Mouse (Mus musculus) lung, adult 2 months (tissue): ENCODE measurements around the gene Oaz1. TPM values are rescaled to one million over a fixed set of nuclear protein-coding genes. Genes with fewer than 3 reads are reported as not detected.
"Not testable (repeated sequence)": the region's sequence is repeated elsewhere in the genome, so short reads cannot be mapped to it uniquely, and the experiment has no call there.

ENCODE experiments used
- DNase-seq: peaks from one replicate; pipeline ENCODE4 v3.0.0; 2022
- H3K4me1 ChIP-seq: fragments of 200-500 bp; 2 replicates; pipeline ENCODE4 v1.6.1; 2011; ENCODE audit warnings: low read length; ENCODE audit not compliant: control insufficient read depth, insufficient read depth
- H3K4me3 ChIP-seq: fragments of 200-500 bp; replicated peaks from 2 replicates; pipeline ENCODE3; 2011; ENCODE audit warnings: low read depth, mild to moderate bottlenecking, control low read depth, low read length; ENCODE audit errors: extremely low read depth
- CTCF ChIP-seq: fragments of 200-500 bp; IDR thresholded peaks from 2 replicates; pipeline ENCODE4 v1.5.1; 2011; ENCODE audit warnings: mild to moderate bottlenecking, low read length, control low read depth; ENCODE audit not compliant: insufficient read depth
- POLR2A ChIP-seq: fragments of 200-500 bp; IDR thresholded peaks from 2 replicates; pipeline ENCODE4 v1.6.1; 2011; ENCODE audit warnings: low read depth, mild to moderate bottlenecking, control low read depth, low read length, borderline replicate concordance; ENCODE audit errors: extremely low read depth
- WGBS: fragments of 180-500 bp; shearing (Covaris S2); methylation state at CpG from one replicate; pipeline ENCODE4 v1.1.7; 2018; 5-methylcytosine and 5-hydroxymethylcytosine counted together
- polyA plus RNA-seq: library from polyadenylated mRNA; depleted of rRNA; stranded (reverse); fragments of >200 nt; gene quantifications from 2 replicates; pipeline ENCODE4 v1.2.3, GENCODE M21; 2012

The Oaz1 gene
- polyA plus RNA-seq, 1 experiment = 804 TPM

DNA sequence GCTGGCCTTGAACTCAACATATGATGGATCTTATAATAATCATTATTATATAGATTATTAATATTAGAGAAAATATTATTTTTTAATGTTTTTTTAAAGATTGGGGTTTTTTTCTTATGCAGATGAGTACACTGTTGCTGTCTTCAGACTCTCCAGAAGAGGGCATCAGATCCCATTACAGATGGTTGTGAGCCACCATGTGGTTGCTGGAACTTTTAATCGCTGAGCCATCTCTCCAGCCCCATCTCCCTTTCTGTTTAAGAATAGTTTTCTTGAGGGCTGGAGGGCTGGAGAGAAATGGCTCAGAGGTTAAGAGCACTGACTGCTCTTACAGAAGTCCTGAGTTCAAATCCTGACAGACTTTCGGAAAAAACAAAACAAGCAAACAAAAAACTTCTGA lies 4.5 kb upstream of the Oaz1 start:
- 41% methylated on average over 2 of the region's 2 CpGs for WGBS
- Histone ChIP-seq H3K4me1 (no peaks in the 10 kb centered on the region), H3K4me3 (no peak overlapping the region)
- no peak for DNase-seq
- 0 out of 2 replicates have a peak, but pooled peaks have one; percentile 17 for TF ChIP-seq CTCF
- no peak for TF ChIP-seq POLR2A

DNA sequence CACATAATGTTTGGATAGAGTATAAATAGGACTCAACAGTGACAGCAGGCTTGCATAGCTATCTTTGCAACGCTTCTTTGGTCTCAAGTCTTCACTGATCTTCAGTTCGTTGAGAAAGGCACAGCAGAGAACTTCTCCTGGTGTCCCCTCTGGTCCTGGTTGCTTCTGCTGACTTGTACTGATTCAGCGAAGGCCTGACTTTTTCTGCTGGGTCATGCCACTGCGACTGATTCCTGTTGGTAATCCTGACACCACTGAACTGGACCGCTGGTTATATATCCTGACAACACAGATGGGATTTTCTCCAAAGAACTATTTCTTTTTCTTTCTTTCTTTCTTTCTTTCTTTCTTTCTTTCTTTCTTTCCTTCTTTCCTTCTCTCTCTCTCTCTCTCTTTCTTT lies 3.9 kb upstream of the Oaz1 start:
- DNase-seq = no peak
- Histone ChIP-seq H3K4me1 (no peaks in the 10 kb centered on the region; the same call in 1 of the 2 replicates), H3K4me3 (no peak overlapping the region)
- no peak for TF ChIP-seq CTCF
- no peak for TF ChIP-seq POLR2A
- WGBS = 82% methylated on average over 5 of the region's 5 CpGs

DNA sequence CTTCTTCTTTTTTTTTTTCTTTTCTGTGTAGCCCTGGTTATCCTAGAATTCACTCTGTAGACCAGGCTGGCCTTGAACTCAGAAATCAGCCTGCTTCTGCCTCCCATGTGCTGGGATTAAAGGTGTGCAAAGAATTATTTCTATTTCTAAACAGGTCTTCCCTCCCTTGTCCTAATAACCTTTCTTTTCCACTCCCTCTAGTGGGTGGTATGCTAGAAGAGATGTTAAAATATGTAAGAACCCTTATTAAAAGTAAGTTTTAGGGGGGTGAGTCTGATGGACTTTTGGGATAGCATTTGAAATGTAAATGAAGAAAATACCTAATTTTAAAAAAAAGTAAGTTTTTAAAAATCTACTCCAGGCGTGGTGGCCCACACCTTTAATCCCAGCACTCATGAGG lies 3.1 kb upstream of the Oaz1 start:
- DNase-seq = no peak
- Histone ChIP-seq H3K4me1 (no peaks in the 10 kb centered on the region; the same call in 1 of the 2 replicates), H3K4me3 (no peak overlapping the region)
- WGBS = 79% methylated on average over 1 of the region's 1 CpGs
- no peak for TF ChIP-seq CTCF
- TF ChIP-seq POLR2A = no peak

DNA sequence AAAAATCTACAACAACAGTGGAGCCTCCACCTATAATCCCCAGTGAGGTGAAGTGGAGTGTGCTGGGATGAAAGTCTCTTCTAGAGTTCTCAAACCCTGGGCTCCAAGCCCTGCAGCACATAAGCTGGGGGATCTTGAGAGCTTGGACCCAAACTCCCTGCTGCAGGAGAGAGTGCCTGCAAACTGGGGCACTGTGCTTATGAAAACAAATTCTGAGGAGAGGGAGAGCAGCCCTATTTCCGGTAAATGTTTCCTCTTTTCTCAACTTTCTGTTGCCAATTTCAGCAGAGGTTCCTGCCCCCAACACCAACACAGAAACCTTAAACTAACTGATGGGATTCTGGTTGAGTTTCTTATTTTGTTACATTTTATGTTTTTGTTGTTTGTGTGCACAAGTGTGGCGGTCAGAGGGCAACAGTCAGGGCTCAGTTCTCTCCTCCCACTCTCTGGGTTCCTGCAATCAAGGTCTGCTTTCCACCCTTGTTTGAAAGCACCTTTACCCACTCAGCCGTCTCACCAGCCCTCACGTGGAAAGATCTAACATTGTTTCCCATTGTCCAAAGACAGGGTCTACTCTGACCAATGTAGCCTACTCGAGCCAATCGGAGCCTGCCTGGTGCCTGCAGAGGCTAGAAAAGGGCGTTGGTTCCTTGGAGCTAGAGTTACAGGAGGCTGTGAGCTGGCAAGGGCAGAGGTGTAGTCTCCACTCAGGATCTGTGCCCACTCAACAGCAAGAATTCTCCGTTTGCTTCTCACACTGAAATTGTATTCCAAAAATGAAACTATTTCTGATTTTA lies 2.4 kb upstream of the Oaz1 start:
- DNase-seq = no peak
- no peak overlapping the region for H3K4me3 ChIP-seq
- H3K4me1 ChIP-seq = no peaks in the 10 kb centered on the region; the same call in 1 of the 2 replicates
- TF ChIP-seq CTCF (no peak), POLR2A (no peak)
- 42% methylated on average over 8 of the region's 8 CpGs for WGBS

DNA sequence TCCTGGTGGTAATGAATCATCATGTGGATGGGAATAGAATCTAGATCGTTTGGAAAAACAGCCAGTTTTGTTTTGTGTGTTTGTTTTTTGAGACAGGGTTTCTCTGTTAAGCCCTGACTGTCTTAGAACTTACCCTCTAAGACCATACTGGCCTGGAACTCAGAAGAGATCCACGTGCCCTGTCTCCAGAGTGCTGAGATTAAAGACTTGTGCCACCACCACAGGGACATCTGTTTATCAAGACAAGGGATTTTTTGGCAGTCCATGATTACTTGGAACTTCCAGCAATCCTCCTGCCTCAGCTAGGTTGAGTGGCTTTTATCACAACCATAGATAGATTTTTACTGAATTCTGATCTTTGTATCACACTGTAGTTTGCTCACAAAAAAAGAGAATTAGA lies 1.6 kb upstream of the Oaz1 start:
- no peak for TF ChIP-seq CTCF
- TF ChIP-seq POLR2A = no peak
- WGBS = 63% methylated on average over 2 of the region's 2 CpGs
- no peaks in the 10 kb centered on the region; the same call in 1 of the 2 replicates for H3K4me1 ChIP-seq
- no peak overlapping the region for H3K4me3 ChIP-seq
- DNase-seq = no peak

DNA sequence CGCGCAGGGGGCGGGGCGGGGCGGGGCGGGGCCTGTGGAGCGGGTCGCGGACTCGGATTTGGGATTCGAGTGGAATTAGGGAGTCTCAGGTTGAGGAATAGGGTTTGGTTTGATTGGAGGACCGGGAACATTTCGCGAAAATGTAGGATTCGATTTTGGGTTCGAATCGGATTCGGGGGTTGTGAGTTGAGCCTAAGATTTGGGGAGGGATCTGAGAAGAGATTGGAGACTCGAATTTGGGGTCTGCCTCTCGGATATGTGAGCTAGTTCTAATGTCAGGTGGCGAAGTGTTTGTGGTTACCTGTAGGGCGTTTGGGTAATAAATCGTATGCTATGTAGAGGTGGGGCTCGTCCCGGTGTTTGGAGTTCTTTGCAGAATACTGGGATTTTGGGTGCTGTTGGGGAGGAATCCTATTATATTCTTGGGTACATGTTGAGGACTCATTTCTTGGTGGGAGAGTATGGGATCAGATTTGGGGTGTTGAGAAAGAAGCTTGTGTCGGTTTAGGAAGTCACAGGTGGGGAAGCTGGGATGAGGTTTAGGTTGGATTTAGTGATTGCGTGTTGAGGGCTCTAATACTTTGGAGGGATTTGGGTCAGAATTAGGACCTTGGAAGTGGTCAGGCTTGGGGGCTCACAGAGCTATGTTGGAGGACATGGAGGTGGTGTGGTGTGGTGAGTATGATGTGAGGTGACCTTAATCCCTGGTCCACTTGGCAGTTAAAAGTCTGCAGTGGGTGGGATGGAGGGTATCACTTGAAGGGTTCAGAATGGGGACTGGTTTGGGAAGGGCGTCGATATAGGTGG lies 810 bp downstream of the Oaz1 start:
- TF ChIP-seq CTCF (no peak), POLR2A (no peak)
- no peak for DNase-seq
- 4% methylated on average over 29 of the region's 29 CpGs for WGBS

DNA sequence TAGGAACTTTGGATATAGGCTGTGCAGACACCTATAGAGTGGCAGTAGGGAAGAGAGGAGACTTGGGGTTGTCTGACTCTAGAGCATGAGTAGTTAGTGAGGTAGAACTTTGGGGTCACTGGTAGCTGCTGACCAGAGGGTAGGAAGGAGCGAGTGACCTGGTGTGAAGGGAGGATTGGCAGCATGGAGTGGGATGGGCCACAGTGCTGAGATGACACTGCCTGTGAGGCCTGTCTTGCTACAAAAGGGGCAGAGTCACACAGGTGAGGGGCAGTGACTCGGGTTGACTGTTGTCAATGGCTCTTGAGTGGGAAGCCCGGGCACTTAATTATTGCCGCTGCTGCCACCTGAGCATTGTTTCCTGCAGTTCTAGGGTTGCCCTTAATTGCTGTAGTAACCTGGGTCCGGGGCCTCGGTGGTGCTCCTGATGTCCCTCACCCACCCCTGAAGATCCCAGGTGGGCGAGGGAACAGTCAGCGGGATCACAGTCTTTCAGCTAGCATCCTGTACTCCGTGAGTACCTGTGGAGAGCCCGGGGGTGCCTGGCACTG lies 1.5 kb downstream of the Oaz1 start:
- peak overlapping the region; percentile 52 for H3K4me3 ChIP-seq
- DNase-seq = no peak
- TF ChIP-seq POLR2A = no peak
- H3K4me1 ChIP-seq = no peaks in the 10 kb centered on the region; the same call in 1 of the 2 replicates
- 51% methylated on average over 10 of the region's 10 CpGs for WGBS

More for the DNA sequence above, 810 bp downstream of the Oaz1 start:
- H3K4me1 ChIP-seq = no peaks in the 10 kb centered on the region; the same call in 1 of the 2 replicates
- H3K4me3 ChIP-seq = peak overlapping the region; percentile 92

DNA sequence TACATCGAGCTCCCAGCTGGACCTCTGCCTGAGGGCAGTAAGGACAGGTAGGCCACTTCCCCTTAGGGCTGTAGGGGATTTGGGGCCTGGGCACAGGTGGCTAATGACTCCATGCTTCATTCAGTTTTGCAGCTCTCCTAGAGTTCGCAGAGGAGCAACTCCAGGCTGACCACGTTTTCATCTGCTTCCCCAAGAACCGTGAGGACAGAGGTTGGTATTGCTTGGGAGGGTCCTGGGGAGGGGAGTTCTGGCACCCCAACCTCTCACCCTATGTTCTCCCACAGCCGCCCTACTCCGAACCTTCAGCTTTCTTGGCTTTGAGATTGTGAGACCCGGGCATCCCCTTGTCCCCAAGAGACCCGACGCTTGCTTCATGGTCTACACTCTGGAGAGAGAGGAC lies 2.1 kb downstream of the Oaz1 start:
- H3K4me3 ChIP-seq, DNase-seq, H3K4me1 ChIP-seq: not testable (repeated sequence)
- WGBS = 66% methylated on average over 7 of the region's 9 CpGs

DNA sequence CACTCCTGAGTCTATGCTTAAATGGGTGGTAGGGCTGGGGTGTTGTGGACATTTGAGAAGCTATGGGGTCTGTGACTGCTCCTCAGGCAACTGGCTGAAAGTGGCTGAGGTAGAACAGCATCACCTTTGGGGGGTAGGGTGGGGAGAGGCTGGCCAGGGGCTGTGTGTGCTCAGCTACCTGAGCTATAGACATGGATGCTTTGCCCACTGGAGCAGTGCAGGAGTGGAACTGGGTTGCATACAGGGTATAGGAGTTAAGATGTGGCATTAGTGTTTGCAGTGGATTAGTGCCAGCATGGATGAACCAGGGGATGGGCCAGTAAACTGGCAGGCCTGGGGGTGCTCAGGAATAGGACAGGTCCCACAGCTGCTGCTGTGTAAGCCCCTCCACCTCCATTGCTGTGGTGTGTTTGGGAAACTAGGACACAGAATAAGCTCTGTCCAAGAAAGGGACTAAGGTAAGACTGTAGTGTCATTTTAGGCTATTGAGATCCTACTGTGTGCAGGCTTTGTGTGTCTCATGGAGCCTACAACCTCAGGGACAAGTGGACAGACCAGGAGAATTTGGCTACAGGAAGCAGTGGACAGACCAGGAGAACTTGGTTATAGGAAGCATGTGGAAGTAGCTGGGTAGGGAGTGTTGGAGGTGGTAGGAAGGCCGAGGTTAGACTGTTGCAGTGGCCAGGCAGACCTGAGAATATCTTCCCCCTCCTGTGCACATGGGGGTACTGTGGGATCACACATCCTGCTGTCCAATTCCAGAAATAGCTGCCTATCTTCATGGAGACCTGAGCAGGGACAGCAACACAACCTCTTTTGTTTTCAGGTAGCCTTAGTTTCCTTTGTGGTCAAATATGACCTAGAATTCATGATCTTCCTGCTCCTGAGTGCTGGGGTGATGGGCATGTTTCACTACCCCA lies 3.2 kb downstream of the Oaz1 start:
- TF ChIP-seq POLR2A (no peak), CTCF (no peak)
- WGBS = 35% methylated on average over 1 of the region's 1 CpGs
- no peak for DNase-seq
- Histone ChIP-seq H3K4me3 (no peak overlapping the region), H3K4me1 (no peaks in the 10 kb centered on the region; the same call in 1 of the 2 replicates)
